In the genomic region with DNA sequence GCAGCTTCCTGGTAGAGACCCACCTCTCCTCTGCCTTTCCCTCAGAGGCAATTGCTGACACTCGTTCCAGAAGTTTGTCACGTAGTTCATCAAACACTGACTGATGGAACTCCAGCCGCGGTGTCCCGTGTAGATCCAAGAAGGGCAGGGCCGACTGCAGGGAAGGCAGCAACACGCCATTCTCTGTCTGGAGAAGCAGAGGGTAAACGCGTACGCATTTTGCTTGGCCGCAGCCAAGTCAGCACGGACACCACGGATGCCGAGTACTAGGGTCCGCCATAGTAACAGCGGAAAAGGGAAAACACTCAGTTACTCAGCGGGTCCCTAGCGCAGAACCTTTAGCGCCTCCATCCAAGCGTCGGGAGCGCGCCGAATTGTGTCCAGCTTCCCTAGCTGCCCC, we compare ENCODE assay signal across 8 mouse cellular contexts. TPM values are rescaled to one million over a fixed set of nuclear protein-coding genes. Genes with fewer than 3 reads are reported as not detected.
DNase-seq lines count a peak whose midpoint lies in the region; ATAC-seq and TF ChIP-seq lines count a peak whose summit lies in the region.

No protein-coding gene starts in this region.

- H3K4me2 ChIP-seq in heart, embryonic 16.5 days (ENCODE audit: low read depth, low read length) = peak overlapping the region; percentile 96

- no peak for TF ChIP-seq POLR2A in heart, adult 2 months (IDR thresholded peaks at IDR 0.05; ENCODE audit: insufficient read depth, low read depth, low read length)

- no peak for ATAC-seq in heart, embryonic 16.5 days (replicated peaks; ENCODE audit: extremely low read depth, insufficient read depth, low FRiP score)
- no peak for ATAC-seq in granulocyte monocyte progenitor cell, adult 5-6 weeks (replicated peaks; ENCODE audit: poor library complexity, severe bottlenecking)

- TF ChIP-seq CTCF in heart, adult 2 months (IDR thresholded peaks at IDR 0.05) = no peak
- no peak for TF ChIP-seq CTCF in E14TG2a.4 (conservative IDR thresholded peaks at IDR 0.05; ENCODE audit: low read length)

- no peak for TF ChIP-seq EP300 in heart, adult 2 months (IDR thresholded peaks at IDR 0.05; ENCODE audit: insufficient read depth, low read depth, low read length)

- no peak for DNase-seq in heart, adult 2 months
- DNase-seq in heart, postnatal 10 days = no peak
- no peak for DNase-seq in urinary bladder, postnatal 10 days (ENCODE audit: low spot score)
- DNase-seq in adrenal gland, adult (ENCODE audit: inconsistent age in 2 of 2, low spot score in 1 of 2) = no peak

- H3K27ac ChIP-seq in heart, adult 2 months = peak overlapping the region; percentile 99
- peak overlapping the region; percentile 91 for H3K27ac ChIP-seq in heart, embryonic 16.5 days (ENCODE audit: low read length)
- H3K27ac ChIP-seq in macrophage = peak overlapping the region; percentile 65

- intact Hi-C loops in heart, adult 2 months (cut with DNase I) = loop anchor here (1.0 to 2.0 kb wide), 2 partner anchors 14 to 18 kb away; partner anchors contain the start of gene Tubb4b
- intact Hi-C loops in heart, postnatal 10 days (cut with DNase I) = no loop called here

- H3K4me3 ChIP-seq in heart, adult 2 months = peak overlapping the region; percentile 69
- H3K4me3 ChIP-seq in E14TG2a.4 (replicated peaks; ENCODE audit: low read length) = peak overlapping the region; percentile 97
- peak overlapping the region; percentile 94 for H3K4me3 ChIP-seq in heart, embryonic 16.5 days (ENCODE audit: low read length)
- H3K4me3 ChIP-seq in macrophage (ENCODE audit: inconsistent target) = peak overlapping the region; percentile 99

- no peaks in the 10 kb centered on the region for H3K9me3 ChIP-seq in E14TG2a.4 (ENCODE audit: low read length)
- H3K9me3 ChIP-seq in heart, embryonic 16.5 days (replicated peaks; ENCODE audit: control insufficient read depth, low read length) = no peaks in the 10 kb centered on the region

- no peaks in the 10 kb centered on the region for H3K27me3 ChIP-seq in heart, adult 2 months (ENCODE audit: control insufficient read depth, insufficient read depth, low read length)
- H3K27me3 ChIP-seq in E14TG2a.4 (ENCODE audit: insufficient read depth, low read length) = peaks cover 8% of the 10 kb centered on the region; the same call in 1 of the 2 replicates
- no peaks in the 10 kb centered on the region for H3K27me3 ChIP-seq in heart, embryonic 16.5 days (ENCODE audit: control insufficient read depth, insufficient read depth, low read length)

- H3K36me3 ChIP-seq in heart, adult 2 months (ENCODE audit: control insufficient read depth, insufficient read depth, low read length) = no peaks in the 10 kb centered on the region
- peaks cover 48% of the 10 kb centered on the region for H3K36me3 ChIP-seq in E14TG2a.4 (ENCODE audit: insufficient read depth, low read length)
- H3K36me3 ChIP-seq in heart, embryonic 16.5 days (ENCODE audit: control insufficient read depth, insufficient read depth) = peaks cover 7% of the 10 kb centered on the region
- H3K36me3 ChIP-seq in macrophage (ENCODE audit: inconsistent target) = peaks cover 29% of the 10 kb centered on the region

- H3K4me1 ChIP-seq in heart, adult 2 months (ENCODE audit: control insufficient read depth, insufficient read depth, low read length) = peaks cover 4% of the 10 kb centered on the region; the same call in 1 of the 2 replicates
- H3K4me1 ChIP-seq in E14TG2a.4 (replicated peaks; ENCODE audit: low read depth, low read length) = peaks cover 53% of the 10 kb centered on the region
- H3K4me1 ChIP-seq in heart, embryonic 16.5 days (ENCODE audit: control insufficient read depth, insufficient read depth, low read length) = peaks cover 10% of the 10 kb centered on the region

- peak overlapping the region; percentile 97 for H3K9ac ChIP-seq in heart, adult 2 months (ENCODE audit: low read depth, low read length)
- H3K9ac ChIP-seq in heart, embryonic 16.5 days (ENCODE audit: low read length) = peak overlapping the region; percentile 94

- peaks cover 2% of the 10 kb centered on the region for H3K79me2 ChIP-seq in heart, adult 2 months (replicated peaks; ENCODE audit: control insufficient read depth, insufficient read depth, low read length)
- H3K79me2 ChIP-seq in macrophage (ENCODE audit: inconsistent target) = peaks cover 52% of the 10 kb centered on the region

- under 1% methylated on average over 24 of the region's 24 CpGs for WGBS in heart, adult 2 months
- 1% methylated on average over 24 of the region's 24 CpGs for WGBS in heart, embryonic 16.5 days
- WGBS in macrophage (ENCODE audit: missing documents) = under 1% methylated on average over 24 of the region's 24 CpGs

RNA-seq across cellular contexts. Expression of gene Nelfb, which starts 0.6 kb away (rescaled TPM):
- total RNA-seq in heart, adult 2 months (2021) = 10 to 100 TPM; 37.4 TPM
- 47.0 and 86.7 TPM in 2 replicates for polyA plus RNA-seq in heart, adult 2 months (2012; rRNA removed)
- 10 to 100 TPM; 40.7 to 46.0 TPM for total RNA-seq in heart, postnatal 10 days (2021)
- polyA plus RNA-seq in heart, embryonic 16.5 days (2015; fragmentation: Nextera tagmentation; extraction: Ambion mirVana) = 79.1 and 81.9 TPM in 2 replicates
- total RNA-seq in macrophage (2018; cell fraction: chromatin; rRNA removed) = 10 to 100 TPM; 15.8 to 77.2 (median 39.9) TPM
- total RNA-seq in macrophage (2018; cell fraction: cytosol; rRNA removed) = 10 to 100 TPM; 15.7 to 36.9 (median 29.0) TPM
- 10 to 100 TPM; 16.3 to 54.1 (median 32.3) TPM for total RNA-seq in macrophage (2018; cell fraction: nucleus; rRNA removed)
- 18.9 to 30.4 TPM (median 29.5 TPM) in 3 replicates for polyA plus RNA-seq in macrophage (2018)
- 58.5 and 79.5 TPM in 2 replicates for total RNA-seq in granulocyte monocyte progenitor cell, adult 5-6 weeks (2014; fragmentation: Nextera tagmentation)
- 33.7 and 81.1 TPM in 2 replicates for total RNA-seq in granulocyte monocyte progenitor cell, adult 5-6 weeks (2017)

RNA-seq across cellular contexts. Expression of gene Stpg3, which starts 3.8 kb away (rescaled TPM):
- not detected for total RNA-seq in heart, adult 2 months (2021)
- polyA plus RNA-seq in heart, adult 2 months (2012; rRNA removed) = 0.20 TPM in 1 of 2 replicates, not detected in the other
- total RNA-seq in heart, postnatal 10 days (2021) = not detected
- polyA plus RNA-seq in heart, embryonic 16.5 days (2015; fragmentation: Nextera tagmentation; extraction: Ambion mirVana) = not detected in 2 replicates
- total RNA-seq in macrophage (2018; cell fraction: chromatin; rRNA removed) = not detected
- total RNA-seq in macrophage (2018; cell fraction: cytosol; rRNA removed) = not detected
- total RNA-seq in macrophage (2018; cell fraction: nucleus; rRNA removed) = under 1 TPM in 2 of 26 experiments, not detected in 24; 0.30 to 0.89 TPM
- polyA plus RNA-seq in macrophage (2018) = not detected in 3 replicates
- not detected in 2 replicates for total RNA-seq in granulocyte monocyte progenitor cell, adult 5-6 weeks (2014; fragmentation: Nextera tagmentation)
- total RNA-seq in granulocyte monocyte progenitor cell, adult 5-6 weeks (2017) = not detected in 2 replicates

RNA-seq across cellular contexts. Expression of gene Fam166a, which starts 7.9 kb away (rescaled TPM):
- not detected for total RNA-seq in heart, adult 2 months (2021)
- 0.21 TPM in 1 of 2 replicates, not detected in the other for polyA plus RNA-seq in heart, adult 2 months (2012; rRNA removed)
- total RNA-seq in heart, postnatal 10 days (2021) = not detected
- 1.1 TPM in 1 of 2 replicates, not detected in the other for polyA plus RNA-seq in heart, embryonic 16.5 days (2015; fragmentation: Nextera tagmentation; extraction: Ambion mirVana)
- not detected for total RNA-seq in macrophage (2018; cell fraction: chromatin; rRNA removed)
- not detected for total RNA-seq in macrophage (2018; cell fraction: cytosol; rRNA removed)
- not detected for total RNA-seq in macrophage (2018; cell fraction: nucleus; rRNA removed)
- polyA plus RNA-seq in macrophage (2018) = not detected in 3 replicates
- total RNA-seq in granulocyte monocyte progenitor cell, adult 5-6 weeks (2014; fragmentation: Nextera tagmentation) = not detected in 2 replicates
- not detected in 2 replicates for total RNA-seq in granulocyte monocyte progenitor cell, adult 5-6 weeks (2017)

RNA-seq across cellular contexts. Expression of gene Tubb4b, which starts 13.8 kb away (rescaled TPM):
- 100 to 1,000 TPM; 327 to 342 TPM for total RNA-seq in heart, adult 2 months (2021)
- polyA plus RNA-seq in heart, adult 2 months (2012; rRNA removed) = 315 and 439 TPM in 2 replicates
- total RNA-seq in heart, postnatal 10 days (2021) = 100 to 1,000 TPM; 258 to 286 TPM
- polyA plus RNA-seq in heart, embryonic 16.5 days (2015; fragmentation: Nextera tagmentation; extraction: Ambion mirVana) = 474 and 482 TPM in 2 replicates
- total RNA-seq in macrophage (2018; cell fraction: chromatin; rRNA removed) = 10 to 100 TPM in 25 of 26 experiments, 1 to 10 TPM in 1; 9.6 to 51.4 (median 27.3) TPM
- 100 to 1,000 TPM in 8 of 26 experiments, 10 to 100 TPM in 18; 46.1 to 130 (median 73.8) TPM for total RNA-seq in macrophage (2018; cell fraction: cytosol; rRNA removed)
- 10 to 100 TPM; 15.6 to 92.0 (median 34.9) TPM for total RNA-seq in macrophage (2018; cell fraction: nucleus; rRNA removed)
- polyA plus RNA-seq in macrophage (2018) = 49.1 to 144 TPM (median 76.8 TPM) in 3 replicates
- total RNA-seq in granulocyte monocyte progenitor cell, adult 5-6 weeks (2014; fragmentation: Nextera tagmentation) = 180 and 327 TPM in 2 replicates
- 560 and 623 TPM in 2 replicates for total RNA-seq in granulocyte monocyte progenitor cell, adult 5-6 weeks (2017)

RNA-seq across cellular contexts. Expression of gene Tor4a, which starts 14.0 kb away (rescaled TPM):
- total RNA-seq in heart, adult 2 months (2021) = 1 to 10 TPM; 4.3 to 4.9 TPM
- polyA plus RNA-seq in heart, adult 2 months (2012; rRNA removed) = 6.8 and 9.4 TPM in 2 replicates
- total RNA-seq in heart, postnatal 10 days (2021) = 1 to 10 TPM; 5.6 to 6.5 TPM
- 8.5 and 10.0 TPM in 2 replicates for polyA plus RNA-seq in heart, embryonic 16.5 days (2015; fragmentation: Nextera tagmentation; extraction: Ambion mirVana)
- 10 to 100 TPM in 16 of 26 experiments, 1 to 10 TPM in 10; 1.8 to 43.9 (median 17.2) TPM for total RNA-seq in macrophage (2018; cell fraction: chromatin; rRNA removed)
- total RNA-seq in macrophage (2018; cell fraction: cytosol; rRNA removed) = 100 to 1,000 TPM in 4 of 26 experiments, 10 to 100 TPM in 22; 13.3 to 115 (median 67.4) TPM
- total RNA-seq in macrophage (2018; cell fraction: nucleus; rRNA removed) = 100 to 1,000 TPM in 6 of 26 experiments, 10 to 100 TPM in 19, 1 to 10 TPM in 1; 8.8 to 166 (median 68.0) TPM
- 56.5 to 71.1 TPM (median 57.4 TPM) in 3 replicates for polyA plus RNA-seq in macrophage (2018)
- total RNA-seq in granulocyte monocyte progenitor cell, adult 5-6 weeks (2014; fragmentation: Nextera tagmentation) = 14.6 and 20.2 TPM in 2 replicates
- total RNA-seq in granulocyte monocyte progenitor cell, adult 5-6 weeks (2017) = 14.7 and 16.4 TPM in 2 replicates
